Mouse (Mus musculus) spleen, postnatal 36 days (tissue): Measurements from ENCODE around the gene Zfp738.
"Not testable (repeated sequence)": the region's sequence is repeated elsewhere in the genome, so short reads cannot be mapped to it uniquely, and the experiment has no call there.

ENCODE experiments used
- DNase-seq, 2 experiments: peaks; one replicate each; pipeline ENCODE4 v3.0.0; 2022; ENCODE audit warnings: low spot score in 2 of 2, mixed read lengths in 1 of 2

Zfp738 gene

GRCm38 (mm10) chr13:67686971-67687370 lies at the start of gene Zfp738:
Gene Zfp738 (minus strand): TSS chr13:67687071.
- no peak for DNase-seq

GRCm38 (mm10) chr13:67734391-67734790 lies 47.5 kb upstream of the Zfp738 start:
- not testable (repeated sequence) for DNase-seq

DNA sequence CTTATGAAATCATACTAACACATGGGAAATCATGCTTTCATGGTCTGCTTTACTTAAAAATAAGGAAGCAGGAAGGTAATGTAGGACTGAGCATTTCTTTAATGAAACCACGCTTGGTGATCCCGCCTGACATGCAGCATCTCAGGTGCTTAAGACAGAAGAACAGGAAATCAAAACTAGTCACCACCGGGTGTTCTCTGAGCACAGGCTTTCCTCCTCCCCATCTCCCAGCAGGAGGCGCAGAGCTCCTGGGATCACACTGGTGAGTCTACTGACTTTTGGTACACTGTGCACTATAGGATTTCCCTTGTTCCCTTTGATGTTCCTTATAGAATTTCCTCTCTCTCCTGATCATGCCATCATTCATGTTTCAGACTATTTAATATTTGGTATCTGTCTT lies 42.6 kb upstream of the Zfp738 start:
- peak in 1 of 2 experiments; percentile 16 for DNase-seq

DNA sequence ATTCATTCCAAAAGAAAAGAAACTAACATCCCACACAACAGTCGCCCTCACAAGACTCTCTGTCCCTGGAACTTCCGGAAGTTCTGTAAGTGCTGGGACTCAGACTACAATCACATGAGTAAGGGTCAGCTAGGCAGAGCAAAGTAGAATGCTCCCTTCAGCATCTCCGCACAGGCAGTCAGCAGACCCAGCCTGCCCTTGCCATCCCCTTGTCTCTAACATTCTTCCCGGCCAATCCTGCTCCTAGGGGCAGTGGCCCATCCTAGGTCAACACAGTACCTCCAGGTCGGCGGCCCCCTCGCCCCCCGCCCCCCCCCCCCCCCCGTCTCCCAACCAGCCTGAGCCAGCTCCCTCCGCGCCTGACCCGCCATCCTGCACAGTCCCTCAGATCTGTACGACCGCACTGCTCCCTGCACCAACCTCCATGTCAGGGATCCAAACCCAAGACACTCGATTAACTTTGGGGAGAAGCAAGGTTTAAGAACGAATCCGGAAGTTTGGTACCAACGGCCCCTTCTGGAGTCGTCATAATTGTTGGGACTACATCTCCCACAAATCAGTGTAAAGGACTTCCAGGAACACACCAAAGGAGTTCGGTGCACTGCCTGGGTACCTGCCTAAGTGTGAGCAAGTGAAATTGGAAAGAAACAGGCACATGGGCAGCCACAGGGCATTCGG lies 41.9 kb upstream of the Zfp738 start, which contains the start of gene Zfp65:
Gene Zfp65, minus strand, starts transcription at position 533 of the 678 bp plus-strand sequence.
- DNase-seq, result peak; percentile 53 to 58

DNA sequence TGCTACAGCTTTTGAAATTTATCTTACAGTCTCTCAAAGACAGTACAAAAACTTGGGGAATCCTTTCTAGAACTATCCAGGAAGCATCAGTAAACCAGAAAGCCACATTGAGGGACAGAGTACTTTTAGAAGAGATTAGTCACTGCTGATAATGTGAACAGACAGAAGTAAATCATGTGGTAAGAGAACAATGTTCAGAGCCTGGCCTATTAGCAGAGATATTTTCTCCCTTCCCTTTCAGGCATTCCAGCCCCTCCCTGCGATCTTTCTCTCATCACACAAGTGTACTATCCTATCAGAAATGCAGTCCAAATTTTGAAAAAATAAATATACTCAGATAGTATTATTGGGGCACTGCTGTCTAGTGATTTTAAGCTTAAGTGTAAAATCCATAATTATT lies 41.2 kb upstream of the Zfp738 start:
- no peak for DNase-seq

GRCm38 (mm10) chr13:67725331-67725730 lies 38.5 kb upstream of the Zfp738 start:
- DNase-seq, result not testable (repeated sequence)

DNA sequence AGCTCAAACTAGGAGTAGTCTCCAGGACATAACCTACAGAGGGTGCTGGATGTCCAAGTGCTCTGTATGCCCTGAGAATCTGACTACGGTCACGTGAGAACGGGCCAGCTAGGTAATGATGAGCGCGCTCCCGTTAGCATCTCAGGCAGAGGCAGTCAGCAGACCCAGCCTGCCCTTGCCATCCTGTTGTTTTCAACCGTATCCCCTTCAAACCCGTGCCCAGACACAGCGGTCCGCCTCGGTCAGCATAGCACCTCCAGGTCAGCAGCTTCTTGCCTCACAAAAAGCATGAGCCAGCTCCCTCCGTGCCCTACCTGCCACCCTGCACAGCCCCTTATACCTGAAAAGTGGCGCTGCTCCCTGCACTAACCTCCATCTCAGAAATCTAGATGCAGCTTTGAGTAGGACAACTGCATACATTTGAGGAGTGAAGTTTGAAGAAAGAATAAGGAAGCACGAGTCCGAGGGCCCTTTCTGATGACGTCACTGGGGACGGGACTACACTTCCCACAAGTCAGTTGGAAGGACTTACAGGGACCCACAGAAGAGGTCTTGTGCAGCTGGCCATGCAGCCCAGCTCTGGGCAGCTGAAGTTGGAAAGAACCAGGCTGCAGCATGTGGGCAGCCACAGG lies 37.1 kb upstream of the Zfp738 start:
- peak; percentile 86 to 90 for DNase-seq

DNA sequence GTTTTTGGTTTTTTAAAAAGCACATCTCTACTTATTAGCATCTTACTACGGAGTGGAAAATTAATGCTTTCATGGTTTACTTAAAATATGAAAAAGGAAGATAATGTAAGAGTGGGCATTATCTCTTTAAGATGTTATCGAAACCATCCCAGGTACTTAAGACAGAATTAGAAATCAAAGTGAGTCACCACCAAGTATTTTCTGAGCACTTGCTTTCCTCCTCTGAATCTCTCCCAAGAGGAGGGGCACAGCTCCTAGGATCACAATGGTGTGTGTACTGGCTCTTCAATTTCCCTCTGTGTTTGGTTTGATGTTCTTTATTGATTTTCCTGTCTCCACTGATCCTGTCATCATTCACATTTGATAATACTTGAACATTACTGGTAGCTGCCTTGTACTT lies 3.0 kb downstream of the Zfp738 start:
- not testable (repeated sequence) for DNase-seq

DNA sequence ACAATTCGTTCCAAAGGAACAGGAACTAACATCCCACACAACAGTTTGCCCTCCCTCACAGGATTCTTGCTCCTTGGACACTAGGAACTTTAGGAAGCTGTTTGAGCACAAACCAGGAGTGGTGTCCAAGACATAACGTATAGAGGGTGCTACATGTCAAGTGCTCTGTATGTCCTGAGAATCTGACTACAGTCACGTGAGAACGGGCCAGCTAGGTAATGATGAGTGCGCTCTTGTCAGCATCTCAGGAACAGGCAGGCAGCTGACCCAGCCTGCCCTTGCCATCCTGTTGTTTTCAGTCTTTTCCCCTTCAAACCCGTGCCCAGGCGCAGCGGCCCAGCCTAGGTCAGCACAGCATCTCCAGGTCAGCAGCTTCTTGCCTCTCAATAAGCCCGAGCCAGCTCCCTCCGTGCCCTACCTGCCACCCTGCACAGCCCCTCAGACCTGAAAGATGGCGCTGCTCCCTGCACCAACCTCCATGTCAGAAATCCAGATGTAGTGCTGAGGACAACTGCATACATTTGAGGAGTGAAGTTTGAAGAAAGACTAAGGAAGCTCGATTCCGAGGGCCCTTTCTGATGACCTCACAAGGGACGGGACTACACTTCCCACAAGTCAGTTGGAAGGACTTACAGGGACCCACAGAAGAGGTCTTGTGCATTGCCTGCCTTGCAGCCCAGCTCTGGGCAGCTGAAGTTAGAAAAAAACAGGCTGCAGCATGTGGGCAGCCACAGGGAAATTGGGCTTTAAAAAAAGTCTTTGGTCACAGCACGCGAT lies 3.7 kb downstream of the Zfp738 start:
- DNase-seq, result peak; percentile 83 to 85

GRCm38 (mm10) chr13:67674902-67675301 lies 12.0 kb downstream of the Zfp738 start:
- DNase-seq, result no peak

DNA sequence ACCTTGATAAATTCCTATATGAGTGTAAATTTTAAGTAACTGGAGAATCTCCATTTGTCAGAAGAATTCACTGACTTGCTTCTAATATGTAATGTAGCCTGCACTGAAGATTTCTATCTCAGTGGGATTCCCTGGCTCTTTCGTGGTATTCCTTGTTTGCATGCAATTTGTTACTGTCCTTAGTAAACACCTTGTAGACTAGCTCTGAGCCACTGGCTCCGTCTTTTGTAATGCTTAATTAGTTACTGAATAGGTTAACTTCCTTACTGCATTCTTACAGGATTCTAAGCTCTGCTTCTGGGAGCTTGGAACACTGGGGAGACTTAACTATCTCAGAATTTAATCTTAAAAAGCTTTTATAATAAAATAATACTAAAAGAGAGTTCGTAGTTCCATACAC lies 34.4 kb downstream of the Zfp738 start:
- DNase-seq, result no peak

- peak; percentile 86 to 88 for DNase-seq
Observed at GRCm38 (mm10) chr13:67637294-67638007, 49.4 kb downstream of the Zfp738 start, which contains the start of the genes Gm49345 and Zfp729a. Gene Gm49345 (minus strand): TSS chr13:67637769. Gene Zfp729a (minus strand): TSS chr13:67637791.

DNA sequence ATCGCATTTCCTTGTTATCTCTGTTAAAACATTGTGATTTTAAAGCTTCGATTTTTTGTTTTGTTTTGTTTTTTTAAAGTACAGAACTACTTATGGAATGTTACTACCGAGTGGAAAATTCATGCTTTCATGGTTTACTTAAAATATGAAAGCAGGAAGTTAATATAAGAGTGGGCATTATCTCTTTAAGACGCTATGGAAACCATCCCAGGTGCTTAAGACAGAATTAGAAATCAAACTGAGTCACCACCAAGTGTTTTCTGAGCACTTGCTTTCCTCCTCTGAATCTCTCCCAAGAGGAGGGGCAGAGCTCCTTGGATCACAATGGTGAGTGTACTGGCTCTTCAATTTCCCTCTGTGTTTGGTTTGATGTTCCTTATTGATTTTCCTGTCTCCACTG lies 76.8 kb downstream of the Zfp738 start:
- DNase-seq, result no peak

DNA sequence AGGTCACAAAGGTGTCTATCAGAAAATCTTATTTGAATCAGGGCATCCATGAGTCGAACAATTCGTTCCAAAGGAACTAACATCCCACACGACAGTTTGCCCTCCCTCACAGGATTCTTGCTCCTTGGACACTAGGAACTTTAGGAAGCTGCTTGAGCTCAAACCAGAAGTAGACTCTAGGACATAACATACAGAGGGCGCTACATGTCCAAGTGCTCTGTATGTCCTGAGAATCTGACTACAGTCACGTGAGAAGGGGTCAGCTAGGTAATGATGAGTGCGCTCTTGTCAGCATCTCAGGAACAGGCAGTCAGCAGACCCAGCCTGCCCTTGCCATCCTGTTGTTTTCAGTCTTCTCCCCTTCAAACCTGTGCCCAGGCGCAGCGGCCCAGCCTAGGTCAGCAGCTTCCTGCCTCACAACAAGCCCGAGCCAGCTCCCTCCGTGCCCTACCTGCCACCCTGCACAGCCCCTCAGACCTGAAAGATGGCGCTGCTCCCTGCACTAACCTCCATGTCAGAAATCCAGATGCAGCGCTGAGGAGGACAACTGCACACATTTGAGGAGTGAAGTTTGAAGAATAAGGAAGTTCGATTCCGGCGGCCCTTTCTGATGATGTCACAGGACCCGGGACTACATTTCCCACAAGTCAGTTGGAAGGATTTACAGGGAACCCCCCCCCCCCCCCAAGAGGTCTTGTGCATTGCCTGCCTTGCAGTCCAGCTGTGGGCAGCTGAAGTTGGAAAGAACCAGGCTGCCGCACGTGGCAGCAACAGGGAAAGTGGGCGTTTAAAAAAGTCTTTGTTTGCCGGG lies 77.6 kb downstream of the Zfp738 start, which contains the start of gene Zfp729b:
Gene Zfp729b, minus strand, starts transcription at position 642 of the 811 bp plus-strand sequence.
- DNase-seq, result peak; percentile 86 to 90
